Mouse (Mus musculus) neural tube, embryonic 14.5 days (tissue): ENCODE measurements around the gene Sept11. TPM values are rescaled to one million over a fixed set of nuclear protein-coding genes. Genes with fewer than 3 reads are reported as not detected.

Experiments
- ATAC-seq: fragments of 200-750 bp; cut with Nextera tagmentation; 2 replicates; pipeline ENCODE4 v1.8.0; 2017; ENCODE audit warnings: low read depth, mild to moderate bottlenecking, moderate TSS enrichment, moderate library complexity
- H3K27ac ChIP-seq: fragments of 300-500 bp; sonication (generic); 2 replicates; pipeline ENCODE4 v1.5.1; 2014; ENCODE audit warnings: low read depth, mild to moderate bottlenecking, control low read depth, low read length, moderate library complexity, mixed read lengths
- H3K27me3 ChIP-seq: fragments of 300-500 bp; sonication (generic); 2 replicates; pipeline ENCODE4 v1.6.1; 2014; ENCODE audit warnings: low read length; ENCODE audit not compliant: control insufficient read depth, insufficient read depth
- H3K36me3 ChIP-seq: fragments of 300-500 bp; sonication (generic); 2 replicates; pipeline ENCODE4 v1.6.1; 2014; ENCODE audit warnings: low read length, mixed read lengths; ENCODE audit not compliant: control insufficient read depth, insufficient read depth
- H3K4me1 ChIP-seq: fragments of 300-500 bp; sonication (generic); 2 replicates; pipeline ENCODE4 v1.6.1; 2014; ENCODE audit warnings: low read length; ENCODE audit not compliant: control insufficient read depth, insufficient read depth
- H3K4me2 ChIP-seq: fragments of 300-500 bp; sonication (generic); 2 replicates; pipeline ENCODE4 v1.6.1; 2014; ENCODE audit warnings: mild to moderate bottlenecking, low read depth, low read length, control low read depth
- H3K4me3 ChIP-seq: fragments of 300-500 bp; sonication (generic); 2 replicates; pipeline ENCODE4 v1.5.1; 2014; ENCODE audit warnings: low read depth, low read length, control low read depth, mixed read lengths
- H3K9ac ChIP-seq: fragments of 300-500 bp; sonication (generic); replicated peaks from 2 replicates; pipeline ENCODE4 v1.6.1; 2014; ENCODE audit warnings: low read depth, mild to moderate bottlenecking, control low read depth, low read length, mixed read lengths
- H3K9me3 ChIP-seq: fragments of 300-500 bp; sonication (generic); 2 replicates; pipeline ENCODE4 v1.6.1; 2016; ENCODE audit warnings: low read length; ENCODE audit not compliant: control insufficient read depth
- WGBS: fragments of 180-500 bp; shearing (Covaris S2); extraction: QIAGEN DNeasy Blood & Tissue Kit; methylation state at CpG from one replicate; pipeline ENCODE4 v1.1.7; 2014; 5-methylcytosine and 5-hydroxymethylcytosine counted together
- polyA plus RNA-seq: library from polyadenylated mRNA; unstranded; fragments of >200 nt; fragmentation: Nextera tagmentation; extraction: Ambion mirVana; gene quantifications from 2 replicates; pipeline ENCODE4 v1.2.1, GENCODE M21; 2014

The Sept11 gene
- polyA plus RNA-seq, 1 experiment from 2014 or later, result 135 TPM

DNA sequence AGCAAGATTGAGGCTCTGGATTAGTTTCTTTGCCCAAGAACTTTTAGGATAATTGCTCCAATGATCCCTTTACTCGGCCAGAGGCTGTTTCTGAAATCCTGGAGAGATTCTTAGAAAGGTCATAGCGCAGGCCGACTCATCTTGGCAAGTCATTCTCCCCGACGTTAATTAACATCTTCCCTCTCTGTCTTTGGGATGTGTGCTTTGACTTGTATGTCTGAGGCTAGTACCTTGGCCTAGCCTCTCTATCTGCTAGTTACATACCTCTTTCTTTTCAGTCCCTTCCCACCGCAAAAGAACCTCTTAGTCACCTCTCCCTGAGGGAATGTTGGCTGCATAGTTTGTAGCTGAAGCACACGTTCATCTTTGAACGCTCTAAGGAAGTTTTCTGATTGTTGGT, 10.4 kb downstream of the Sept11 start:
- no peaks in the 10 kb centered on the region for H3K9me3 ChIP-seq
- H3K4me1 ChIP-seq, result no peaks in the 10 kb centered on the region
- no peak overlapping the region for H3K9ac ChIP-seq
- 88% methylated on average over 8 of the region's 8 CpGs for WGBS
- no peak overlapping the region for H3K27ac ChIP-seq
- no peak for ATAC-seq
- no peaks in the 10 kb centered on the region for H3K36me3 ChIP-seq
- no peak overlapping the region for H3K4me2 ChIP-seq
- H3K27me3 ChIP-seq, result no peaks in the 10 kb centered on the region
- H3K4me3 ChIP-seq, result no peak overlapping the region

DNA sequence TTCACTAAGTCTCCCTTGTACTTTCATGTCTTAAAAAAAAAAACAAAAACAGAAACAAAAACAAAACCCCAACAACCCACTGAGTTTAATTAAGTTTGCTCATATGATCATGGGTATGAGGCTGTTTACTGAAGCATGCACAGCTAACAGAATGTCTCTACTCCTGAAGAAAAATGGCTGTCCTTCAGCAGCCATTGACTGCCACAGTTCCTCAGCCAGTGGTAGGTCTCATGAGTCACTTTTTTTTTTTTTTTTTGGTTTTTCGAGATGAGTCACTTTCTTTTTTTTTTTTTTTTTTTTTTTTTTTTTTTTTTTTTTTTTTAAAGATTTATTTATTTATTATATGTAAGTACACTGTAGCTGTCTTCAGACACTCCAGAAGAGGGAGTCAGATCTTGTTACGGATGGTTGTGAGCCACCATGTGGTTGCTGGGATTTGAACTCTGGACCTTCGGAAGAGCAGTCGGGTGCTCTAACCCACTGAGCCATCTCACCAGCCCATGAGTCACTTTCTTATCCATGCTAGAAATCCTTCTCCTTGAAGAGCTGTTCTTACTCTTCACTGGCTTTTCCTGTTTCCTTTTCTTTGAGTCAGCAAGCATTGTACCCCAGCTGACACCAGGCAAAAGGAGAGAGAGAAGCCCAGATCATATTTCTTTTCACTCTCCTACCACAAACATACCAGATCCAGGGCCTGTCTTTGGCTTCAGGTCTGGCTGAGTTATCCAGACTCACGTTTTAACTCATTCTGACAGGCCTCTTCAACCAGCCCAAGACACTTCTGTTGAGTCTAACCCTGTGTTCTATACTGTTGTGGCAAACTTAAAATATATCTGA, 12.0 kb downstream of the Sept11 start:
- Histone ChIP-seq H3K36me3 (no peaks in the 10 kb centered on the region), H3K4me2 (no peak overlapping the region), H3K9me3 (no peaks in the 10 kb centered on the region), H3K9ac (no peak overlapping the region), H3K4me1 (no peaks in the 10 kb centered on the region), H3K4me3 (no peak overlapping the region), H3K27ac (no peak overlapping the region), H3K27me3 (no peaks in the 10 kb centered on the region)
- no peak for ATAC-seq
- 88% methylated on average over 4 of the region's 5 CpGs for WGBS

DNA sequence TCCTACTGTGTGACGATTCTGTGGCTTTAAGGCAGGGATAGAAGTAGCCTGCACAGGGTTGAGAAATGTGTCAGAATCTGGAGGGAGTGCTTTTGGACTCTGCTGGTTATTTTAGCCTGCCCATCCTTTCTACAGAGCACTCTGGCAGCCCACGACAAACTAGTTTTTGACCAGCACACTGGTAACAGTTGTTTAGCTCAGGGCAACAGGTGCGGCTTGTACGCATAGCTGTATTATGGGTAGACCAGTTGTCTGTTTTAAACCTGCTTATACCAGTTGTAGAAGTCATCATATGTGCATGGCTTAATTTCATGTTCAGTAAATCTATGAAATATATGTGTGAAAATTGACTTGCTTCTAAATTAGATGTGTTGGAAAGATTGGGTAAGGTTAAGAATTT, 12.8 kb downstream of the Sept11 start:
- Histone ChIP-seq H3K4me2 (no peak overlapping the region), H3K9me3 (no peaks in the 10 kb centered on the region), H3K4me1 (no peaks in the 10 kb centered on the region), H3K4me3 (no peak overlapping the region), H3K27ac (no peak overlapping the region), H3K36me3 (no peaks in the 10 kb centered on the region), H3K27me3 (no peaks in the 10 kb centered on the region), H3K9ac (no peak overlapping the region)
- WGBS, result 96% methylated on average over 4 of the region's 4 CpGs
- ATAC-seq, result no peak

DNA sequence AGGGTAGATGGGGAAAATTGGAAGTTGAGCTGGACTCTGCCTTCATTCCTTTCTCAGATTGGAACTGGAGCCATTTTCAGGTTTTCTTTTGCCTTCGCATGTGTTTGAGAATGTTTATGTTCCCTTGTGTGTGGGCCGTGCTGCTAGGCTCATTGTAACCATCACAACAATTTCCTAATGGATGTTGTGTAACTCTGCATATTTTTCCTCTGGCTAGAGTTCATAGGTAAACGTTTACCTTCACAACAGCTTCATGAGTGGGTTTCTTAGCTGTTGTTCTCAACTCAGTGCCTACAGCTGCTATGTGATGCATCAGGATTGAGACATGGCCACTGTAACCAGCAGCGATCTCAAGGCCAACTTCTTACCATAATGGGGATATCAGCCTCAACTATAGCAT, 15.5 kb downstream of the Sept11 start:
- no peaks in the 10 kb centered on the region for H3K4me1 ChIP-seq
- H3K9me3 ChIP-seq, result no peaks in the 10 kb centered on the region
- H3K27me3 ChIP-seq, result no peaks in the 10 kb centered on the region
- H3K27ac ChIP-seq, result no peak overlapping the region
- 94% methylated on average over 4 of the region's 4 CpGs for WGBS
- no peak for ATAC-seq
- H3K4me2 ChIP-seq, result no peak overlapping the region
- H3K9ac ChIP-seq, result no peak overlapping the region
- H3K36me3 ChIP-seq, result no peaks in the 10 kb centered on the region
- H3K4me3 ChIP-seq, result no peak overlapping the region

DNA sequence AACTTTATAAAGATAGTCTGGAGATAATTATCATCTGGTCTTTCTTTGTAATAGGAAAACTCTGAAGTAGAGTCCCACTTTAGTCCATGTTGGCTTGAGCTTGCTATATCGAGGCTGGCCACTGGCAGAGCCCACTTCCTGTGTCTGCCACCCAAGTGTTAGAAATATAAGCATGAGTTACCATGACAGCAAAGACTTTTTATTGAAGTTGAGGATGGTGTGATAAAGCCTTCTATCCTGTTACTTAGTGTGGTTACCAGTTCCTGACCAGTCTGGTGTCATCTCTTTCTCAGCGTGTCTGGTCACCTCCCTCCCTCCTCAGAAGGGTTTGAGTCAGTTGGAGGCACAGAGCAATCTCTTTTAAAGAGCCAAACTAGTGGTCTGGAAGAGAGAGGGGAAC, 16.3 kb downstream of the Sept11 start:
- no peak overlapping the region for H3K4me3 ChIP-seq
- H3K27me3 ChIP-seq, result no peaks in the 10 kb centered on the region
- no peaks in the 10 kb centered on the region for H3K36me3 ChIP-seq
- WGBS, result 90% methylated on average over 2 of the region's 2 CpGs
- no peaks in the 10 kb centered on the region for H3K4me1 ChIP-seq
- no peak overlapping the region for H3K27ac ChIP-seq
- H3K9ac ChIP-seq, result no peak overlapping the region
- H3K4me2 ChIP-seq, result no peak overlapping the region
- H3K9me3 ChIP-seq, result no peaks in the 10 kb centered on the region
- no peak for ATAC-seq

DNA sequence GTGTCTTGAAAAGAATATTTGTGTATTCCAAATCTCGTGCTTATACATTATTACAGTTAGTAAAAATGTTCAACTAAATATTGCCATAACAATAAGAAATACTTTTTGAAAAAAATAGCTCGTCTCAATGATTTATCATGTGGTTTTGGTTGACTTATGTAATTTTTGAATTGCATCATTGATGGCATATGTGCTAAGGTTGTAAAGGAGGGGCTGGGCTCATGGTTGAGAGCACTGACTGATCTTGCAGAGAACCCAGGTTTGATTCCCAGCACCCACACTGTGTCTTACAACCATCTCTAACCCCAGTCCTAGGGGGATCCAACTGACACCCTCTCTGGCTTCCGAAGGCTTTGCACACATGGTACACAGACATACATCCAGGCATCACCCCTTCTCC, 19.1 kb downstream of the Sept11 start:
- Histone ChIP-seq H3K4me1 (0 out of 2 replicates have a peak, but pooled peaks cover 3% of the 10 kb centered on the region), H3K27me3 (no peaks in the 10 kb centered on the region), H3K4me2 (no peak overlapping the region), H3K9me3 (no peaks in the 10 kb centered on the region), H3K9ac (no peak overlapping the region), H3K4me3 (no peak overlapping the region), H3K27ac (no peak overlapping the region), H3K36me3 (no peaks in the 10 kb centered on the region)
- no peak for ATAC-seq
- WGBS, result 89% methylated on average over 3 of the region's 3 CpGs

DNA sequence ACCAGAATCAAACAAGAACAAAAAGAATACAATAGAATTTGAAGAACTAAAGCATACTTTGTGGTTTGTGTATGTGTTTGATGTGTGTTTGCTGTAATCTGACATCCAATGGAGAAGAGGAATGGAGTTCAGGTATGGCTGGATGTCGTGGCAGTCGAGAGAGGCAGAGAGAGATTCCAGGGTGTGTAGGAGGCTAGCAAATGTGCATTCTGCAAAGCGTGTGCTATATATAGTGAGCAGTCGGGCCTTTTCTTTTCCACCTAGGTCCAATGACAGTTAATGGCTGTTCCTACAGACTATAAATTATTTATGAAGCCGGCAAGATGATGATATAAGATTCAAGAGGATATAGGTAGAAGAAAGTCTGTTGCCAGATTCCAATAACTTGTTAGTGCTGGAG, 20.3 kb downstream of the Sept11 start:
- H3K4me1 ChIP-seq, result peaks cover 7% of the 10 kb centered on the region; the same call in 1 of the 2 replicates
- no peaks in the 10 kb centered on the region for H3K36me3 ChIP-seq
- H3K4me2 ChIP-seq, result no peak overlapping the region
- H3K9ac ChIP-seq, result no peak overlapping the region
- H3K27ac ChIP-seq, result no peak overlapping the region
- 84% methylated on average over 5 of the region's 5 CpGs for WGBS
- H3K27me3 ChIP-seq, result no peaks in the 10 kb centered on the region
- H3K4me3 ChIP-seq, result no peak overlapping the region
- no peak for ATAC-seq
- H3K9me3 ChIP-seq, result no peaks in the 10 kb centered on the region

DNA sequence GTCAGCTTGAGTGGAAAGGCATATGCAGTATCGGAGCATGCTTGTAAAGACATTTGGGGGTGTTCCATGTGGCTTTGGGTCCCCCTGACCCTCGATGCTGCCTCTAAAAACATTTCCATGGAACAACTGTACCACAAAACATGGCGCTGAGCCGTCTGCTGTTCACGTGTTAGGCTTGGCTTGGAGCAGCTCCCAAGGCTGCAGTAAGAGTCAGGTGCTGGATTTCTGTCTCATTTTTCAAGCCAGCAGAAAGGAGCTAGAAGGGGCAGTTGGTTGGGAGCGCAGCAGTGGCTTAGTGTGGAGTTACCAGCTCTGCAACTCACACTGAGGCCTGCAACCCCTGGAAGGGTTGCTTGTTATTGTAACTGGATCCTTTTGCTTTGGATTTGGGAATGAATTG, 21.3 kb downstream of the Sept11 start:
- Histone ChIP-seq H3K36me3 (no peaks in the 10 kb centered on the region), H3K4me3 (no peak overlapping the region), H3K4me1 (peaks cover 7% of the 10 kb centered on the region; the same call in 1 of the 2 replicates), H3K4me2 (no peak overlapping the region), H3K27me3 (no peaks in the 10 kb centered on the region), H3K27ac (0 out of 2 replicates have a peak overlapping the region, but pooled peaks have one; percentile 30), H3K9ac (no peak overlapping the region), H3K9me3 (no peaks in the 10 kb centered on the region)
- WGBS, result 70% methylated on average over 6 of the region's 6 CpGs
- no peak for ATAC-seq

DNA sequence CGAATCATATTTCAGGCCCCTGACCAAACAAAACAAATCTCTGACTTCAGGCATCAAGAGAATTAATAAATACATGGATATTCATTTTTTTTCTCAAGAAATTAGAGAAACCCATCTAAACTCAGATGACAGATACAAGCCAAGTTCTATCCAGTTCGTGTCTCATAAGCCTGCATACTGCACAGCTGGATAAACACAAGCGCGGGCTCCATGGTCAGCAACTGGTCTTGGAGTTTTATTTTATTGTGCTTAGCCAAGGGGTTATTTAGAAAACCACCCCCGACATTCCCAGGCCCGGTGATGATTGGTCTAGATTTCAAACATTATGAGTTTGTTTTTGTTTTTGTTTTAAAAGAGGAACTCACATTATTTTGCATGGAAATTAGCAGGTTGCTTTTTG, 21.8 kb downstream of the Sept11 start:
- no peak overlapping the region for H3K4me3 ChIP-seq
- H3K4me2 ChIP-seq, result no peak overlapping the region
- whole genome bisulfite sequencing, result 85% methylated on average over 6 of the region's 6 CpGs
- no peaks in the 10 kb centered on the region for H3K36me3 ChIP-seq
- H3K9ac ChIP-seq, result no peak overlapping the region
- H3K27me3 ChIP-seq, result no peaks in the 10 kb centered on the region
- peaks cover 7% of the 10 kb centered on the region; the same call in 1 of the 2 replicates for H3K4me1 ChIP-seq
- H3K27ac ChIP-seq, result no peak overlapping the region
- ATAC-seq, result no peak
- H3K9me3 ChIP-seq, result no peaks in the 10 kb centered on the region
